Mouse (Mus musculus): ENCODE data around the gene Rbm4b.

Gene Rbm4b

GRCm38 (mm10) chr19:4756193-4756911 is at the start of gene Rbm4b:
Rbm4b (plus strand) TSS chr19:4756497.
- Histone ChIP-seq H3K4me1 (replicated peaks; ENCODE audit: low read depth, low read length) (peaks cover 49% of the 10 kb centered on the region), H3K36me3 (ENCODE audit: insufficient read depth, low read length) (peaks cover 50% of the 10 kb centered on the region), H3K4me3 (replicated peaks; ENCODE audit: low read length) (peak within 1 kb of the TSS; percentile 83), H3K9me3 (ENCODE audit: low read length) (no peaks in the 10 kb centered on the region), H3K27me3 (ENCODE audit: insufficient read depth, low read length) (no peaks in the 10 kb centered on the region)
- TF ChIP-seq NANOG (IDR thresholded peaks at IDR 0.05; ENCODE audit: borderline replicate concordance, low read length) (no peak), POU5F1 (IDR thresholded peaks at IDR 0.05; ENCODE audit: borderline replicate concordance, low read length) (no peak), CTCF (conservative IDR thresholded peaks at IDR 0.05; ENCODE audit: low read length) (no peak)

- H3K27me3 ChIP-seq (ENCODE audit: insufficient read depth, low read length) = peaks cover 64% of the 10 kb centered on the region
- H3K4me3 ChIP-seq (replicated peaks; ENCODE audit: low read length) = peak overlapping the region; percentile 43
- TF ChIP-seq CTCF (conservative IDR thresholded peaks at IDR 0.05; ENCODE audit: low read length) = no peak
- peaks cover 26% of the 10 kb centered on the region for H3K4me1 ChIP-seq (replicated peaks; ENCODE audit: low read depth, low read length)
- H3K9me3 ChIP-seq (ENCODE audit: low read length) = no peaks in the 10 kb centered on the region
- no peaks in the 10 kb centered on the region for H3K36me3 ChIP-seq (ENCODE audit: insufficient read depth, low read length)
Measured at GRCm38 (mm10) chr19:4708765-4709164, 47.5 kb upstream of the Rbm4b start.

- H3K9me3 ChIP-seq (ENCODE audit: low read length) = no peaks in the 10 kb centered on the region
- H3K27me3 ChIP-seq (ENCODE audit: insufficient read depth, low read length) = peaks cover 69% of the 10 kb centered on the region
- H3K36me3 ChIP-seq (ENCODE audit: insufficient read depth, low read length) = no peaks in the 10 kb centered on the region
- H3K4me3 ChIP-seq (replicated peaks; ENCODE audit: low read length) = peak within 1 kb of the TSS; percentile 86
- peaks cover 31% of the 10 kb centered on the region for H3K4me1 ChIP-seq (replicated peaks; ENCODE audit: low read depth, low read length)
- no peak for TF ChIP-seq CTCF (conservative IDR thresholded peaks at IDR 0.05; ENCODE audit: low read length)
- no peak for TF ChIP-seq POU5F1 (IDR thresholded peaks at IDR 0.05; ENCODE audit: borderline replicate concordance, low read length)
- no peak for TF ChIP-seq NANOG (IDR thresholded peaks at IDR 0.05; ENCODE audit: borderline replicate concordance, low read length)
Measured at GRCm38 (mm10) chr19:4711098-4711600, 45.1 kb upstream of the Rbm4b start, which contains the start of gene Sptbn2. Sptbn2 (plus strand) TSS chr19:4711167.

- TF ChIP-seq POU5F1 (IDR thresholded peaks at IDR 0.05; ENCODE audit: borderline replicate concordance, low read length) = no peak
- Histone ChIP-seq H3K4me1 (replicated peaks; ENCODE audit: low read depth, low read length) (peaks cover 31% of the 10 kb centered on the region), H3K9me3 (ENCODE audit: low read length) (no peaks in the 10 kb centered on the region), H3K27me3 (ENCODE audit: insufficient read depth, low read length) (peaks cover 73% of the 10 kb centered on the region), H3K4me3 (replicated peaks; ENCODE audit: low read length) (peak overlapping the region; percentile 86), H3K36me3 (ENCODE audit: insufficient read depth, low read length) (no peaks in the 10 kb centered on the region)
Measured at GRCm38 (mm10) chr19:4711601-4712155, 44.6 kb upstream of the Rbm4b start.

GRCm38 (mm10) chr19:4712156-4712780 is 44.0 kb upstream of the Rbm4b start:
- no peak for TF ChIP-seq CTCF (conservative IDR thresholded peaks at IDR 0.05; ENCODE audit: low read length)
- H3K9me3 ChIP-seq (ENCODE audit: low read length) = no peaks in the 10 kb centered on the region
- H3K27me3 ChIP-seq (ENCODE audit: insufficient read depth, low read length) = peaks cover 77% of the 10 kb centered on the region
- peaks cover 36% of the 10 kb centered on the region for H3K4me1 ChIP-seq (replicated peaks; ENCODE audit: low read depth, low read length)
- no peaks in the 10 kb centered on the region for H3K36me3 ChIP-seq (ENCODE audit: insufficient read depth, low read length)
- H3K4me3 ChIP-seq (replicated peaks; ENCODE audit: low read length) = peak overlapping the region; percentile 86

- Histone ChIP-seq H3K4me3 (replicated peaks; ENCODE audit: low read length) (peak overlapping the region; percentile 86), H3K27me3 (ENCODE audit: insufficient read depth, low read length) (peaks cover 80% of the 10 kb centered on the region), H3K4me1 (replicated peaks; ENCODE audit: low read depth, low read length) (peaks cover 40% of the 10 kb centered on the region), H3K36me3 (ENCODE audit: insufficient read depth, low read length) (no peaks in the 10 kb centered on the region), H3K9me3 (ENCODE audit: low read length) (no peaks in the 10 kb centered on the region)
- no peak for TF ChIP-seq CTCF (conservative IDR thresholded peaks at IDR 0.05; ENCODE audit: low read length)
Measured at GRCm38 (mm10) chr19:4712781-4713526, 43.3 kb upstream of the Rbm4b start.

- Histone ChIP-seq H3K4me1 (replicated peaks; ENCODE audit: low read depth, low read length) (peaks cover 44% of the 10 kb centered on the region), H3K27me3 (ENCODE audit: insufficient read depth, low read length) (peaks cover 78% of the 10 kb centered on the region), H3K9me3 (ENCODE audit: low read length) (no peaks in the 10 kb centered on the region), H3K36me3 (ENCODE audit: insufficient read depth, low read length) (no peaks in the 10 kb centered on the region), H3K4me3 (replicated peaks; ENCODE audit: low read length) (no peak overlapping the region)
- no peak for TF ChIP-seq CTCF (conservative IDR thresholded peaks at IDR 0.05; ENCODE audit: low read length)
Measured at GRCm38 (mm10) chr19:4713886-4714285, 42.4 kb upstream of the Rbm4b start.

- peaks cover 63% of the 10 kb centered on the region for H3K27me3 ChIP-seq (ENCODE audit: insufficient read depth, low read length)
- TF ChIP-seq POU5F1 (IDR thresholded peaks at IDR 0.05; ENCODE audit: borderline replicate concordance, low read length) (no peak), NANOG (IDR thresholded peaks at IDR 0.05; ENCODE audit: borderline replicate concordance, low read length) (no peak), CTCF (conservative IDR thresholded peaks at IDR 0.05; ENCODE audit: low read length) (no peak)
- H3K4me3 ChIP-seq (replicated peaks; ENCODE audit: low read length) = no peak overlapping the region
- peaks cover 59% of the 10 kb centered on the region for H3K4me1 ChIP-seq (replicated peaks; ENCODE audit: low read depth, low read length)
- H3K9me3 ChIP-seq (ENCODE audit: low read length) = no peaks in the 10 kb centered on the region
- H3K36me3 ChIP-seq (ENCODE audit: insufficient read depth, low read length) = no peaks in the 10 kb centered on the region
Measured at GRCm38 (mm10) chr19:4716756-4717155, 39.5 kb upstream of the Rbm4b start.
